Mouse (Mus musculus) limb, embryonic 12.5 days (tissue): ENCODE data around the gene Vtcn1. TPM values are rescaled to one million over a fixed set of nuclear protein-coding genes. Genes with fewer than 3 reads are reported as not detected.

Source experiments
- polyA plus RNA-seq: library from polyadenylated mRNA; unstranded; fragments of >200 nt; fragmentation: Nextera tagmentation; extraction: Ambion mirVana; gene quantifications from 2 replicates; pipeline ENCODE4 v1.2.1, GENCODE M21; 2016

The Vtcn1 gene
- polyA plus RNA-seq, 1 experiment from 2014 or later: not detected

Other genes with a start within 250 kb of the Vtcn1 start
- 80.9 and 98.4 TPM in 2 replicates for gene Man1a2, start 140.0 kb upstream of the Vtcn1 start, polyA plus RNA-seq
- 7.3 and 8.8 TPM in 2 replicates for gene Trim45, start 96.7 kb downstream of the Vtcn1 start, polyA plus RNA-seq
- 24.2 and 25.5 TPM in 2 replicates for gene Ttf2, start 144.2 kb downstream of the Vtcn1 start, polyA plus RNA-seq
- gene Cd101, start 204.1 kb downstream of the Vtcn1 start, polyA plus RNA-seq: 0.08 TPM in 1 of 2 replicates, not detected in the other